Mouse (Mus musculus): ENCODE data around the gene Dcp1a. TPM values are rescaled to one million over a fixed set of nuclear protein-coding genes. Genes with fewer than 3 reads are reported as not detected.

Dcp1a gene
- total RNA-seq, 2 experiments from 2014 or later: 18.0 to 18.9 TPM

Small RNA genes within 50 kb of the gene (microRNA-seq; reads per million reads assigned to microRNA genes)
- gene Mir3076: 9.4 to 11.1 reads per million in 2 experiments

Other genes with a start within 250 kb of the Dcp1a start
- gene Cacna1d, start 11.9 kb downstream of the Dcp1a start, total RNA-seq (2021): 10 to 100 TPM; 46.3 to 56.7 TPM
- 100 to 1,000 TPM; 171 to 188 TPM for gene Tkt, start 68.8 kb downstream of the Dcp1a start, total RNA-seq (2021)
- gene Prkcd, start 146.7 kb downstream of the Dcp1a start, total RNA-seq (2021): 10 to 100 TPM; 12.5 to 15.7 TPM
- gene Rft1, start 174.8 kb downstream of the Dcp1a start, total RNA-seq (2021): 10 to 100 TPM; 11.0 to 12.4 TPM
- gene Sfmbt1, start 235.3 kb downstream of the Dcp1a start, total RNA-seq (2021): 10 to 100 TPM; 26.0 to 29.9 TPM